Mouse (Mus musculus): ENCODE measurements around the gene Gjc1.

Gjc1 gene

GRCm38 (mm10) chr11:102819021-102819782 lies at the start of gene Gjc1:
Gene Gjc1, minus strand, starts transcription at chr11:102819700.
- no peak for DNase-seq (ENCODE audit: low spot score)

DNA sequence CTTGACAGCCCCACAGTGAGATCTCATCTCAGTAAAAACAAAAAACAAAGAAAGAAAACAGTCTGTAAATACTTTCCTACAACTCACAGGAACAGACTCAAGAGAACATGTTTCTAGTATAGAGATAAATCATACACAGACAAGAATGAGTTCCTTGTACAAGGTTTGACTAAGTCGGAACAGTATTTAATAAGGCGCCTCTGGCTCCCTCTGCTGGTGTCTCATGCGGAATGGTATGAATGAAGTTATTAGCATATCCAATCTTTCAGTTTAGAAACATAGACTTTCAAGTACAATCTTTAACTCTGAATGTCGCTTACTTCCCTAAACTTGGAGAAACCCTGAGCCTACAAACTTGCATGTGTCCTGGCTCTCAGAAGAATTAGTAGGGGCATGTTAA lies 44.8 kb upstream of the Gjc1 start:
- DNase-seq (ENCODE audit: low spot score) = peak; percentile 47

- DNase-seq (ENCODE audit: low spot score) = no peak
Observed at GRCm38 (mm10) chr11:102859933-102860332, 40.4 kb upstream of the Gjc1 start.

DNA sequence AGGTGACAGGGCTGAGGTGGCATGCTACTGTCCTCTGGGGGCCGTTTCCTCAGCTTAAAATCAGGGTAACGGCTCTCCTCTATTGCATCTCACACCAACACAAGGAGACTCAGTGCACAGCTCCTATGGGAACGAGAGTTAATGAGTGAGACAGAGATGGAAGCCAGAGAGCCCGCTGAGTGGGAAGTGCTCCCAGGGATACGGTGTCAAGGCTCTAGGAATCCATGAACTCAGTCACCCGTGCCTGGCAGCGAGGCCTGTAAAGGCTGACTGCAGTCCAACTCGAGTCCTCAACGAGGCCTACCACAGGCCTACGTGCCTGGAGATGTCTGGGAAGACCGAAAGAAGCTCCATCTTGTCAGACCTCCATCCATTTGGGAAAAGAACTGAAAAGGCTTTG lies 39.5 kb upstream of the Gjc1 start:
- DNase-seq (ENCODE audit: low spot score) = no peak

- no peak for DNase-seq (ENCODE audit: low spot score)
Observed at GRCm38 (mm10) chr11:102855941-102856340, 36.4 kb upstream of the Gjc1 start.

DNA sequence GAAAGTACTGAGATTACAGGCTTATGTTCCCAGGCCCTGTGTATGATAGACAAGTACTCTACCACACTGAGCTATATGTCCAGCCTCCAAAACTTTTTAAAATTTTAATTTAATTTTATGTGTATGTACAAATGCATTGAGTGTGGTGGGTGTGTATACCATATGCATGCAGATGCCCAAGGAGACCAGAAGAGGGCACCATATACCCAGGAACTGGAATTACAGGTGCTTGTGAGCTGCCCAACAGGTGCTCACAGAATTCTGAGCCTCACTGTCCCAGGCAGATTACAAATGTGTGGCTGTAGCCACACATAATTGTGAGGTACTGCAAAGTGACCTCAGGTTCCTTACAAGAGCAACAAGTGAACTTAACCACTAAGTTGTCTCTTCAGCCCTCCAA lies 34.3 kb upstream of the Gjc1 start:
- DNase-seq (ENCODE audit: low spot score) = peak; percentile 49

- DNase-seq (ENCODE audit: low spot score) = peak; percentile 13
Observed at GRCm38 (mm10) chr11:102851883-102852282, 32.4 kb upstream of the Gjc1 start.

DNA sequence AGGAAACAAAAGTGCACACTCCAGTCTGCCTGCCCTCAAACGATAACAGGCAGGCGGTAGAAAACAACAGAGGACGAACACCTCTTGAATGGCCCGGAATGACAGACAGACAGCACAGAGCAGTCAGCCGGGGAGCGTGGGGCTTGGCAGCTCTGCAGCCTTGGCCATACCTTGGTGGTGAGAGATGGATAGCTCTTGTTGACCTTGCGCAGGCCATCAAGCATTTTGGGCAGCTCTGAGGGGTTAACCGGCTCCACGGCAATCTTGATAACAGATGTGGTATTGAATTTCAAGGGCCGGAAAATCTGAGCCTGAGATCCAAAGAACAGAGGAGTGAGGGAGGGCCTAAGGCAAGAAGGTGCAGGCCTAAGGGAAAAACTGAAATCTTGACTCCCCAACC lies 26.4 kb upstream of the Gjc1 start:
- no peak for DNase-seq (ENCODE audit: low spot score)

DNA sequence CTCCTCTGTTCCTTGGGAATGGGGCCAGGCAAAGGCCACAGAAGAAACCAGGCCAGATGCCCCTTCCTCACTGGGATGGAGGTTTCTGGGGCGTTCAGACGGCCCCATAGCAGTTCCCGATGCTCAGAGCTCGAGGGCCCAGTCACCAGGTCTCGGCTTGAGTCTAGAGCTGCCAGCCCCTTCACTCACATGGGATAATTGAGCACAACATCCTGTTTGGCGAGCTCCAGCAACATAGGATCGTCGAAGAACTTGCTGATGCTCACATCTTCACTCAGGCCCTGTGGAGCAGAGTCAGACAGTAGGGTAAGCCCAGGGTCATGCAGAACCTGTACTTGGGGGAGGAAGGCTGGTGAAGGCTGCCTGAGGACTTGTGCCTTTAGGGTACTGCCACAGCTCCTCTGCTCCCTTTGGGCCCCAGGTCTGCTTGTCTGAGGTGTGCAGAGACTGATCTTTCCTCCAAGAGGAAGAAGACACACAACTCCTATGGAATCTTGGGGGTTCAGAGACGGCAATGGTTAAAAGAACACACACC lies 19.2 kb upstream of the Gjc1 start:
- no peak for DNase-seq (ENCODE audit: low spot score)

DNA sequence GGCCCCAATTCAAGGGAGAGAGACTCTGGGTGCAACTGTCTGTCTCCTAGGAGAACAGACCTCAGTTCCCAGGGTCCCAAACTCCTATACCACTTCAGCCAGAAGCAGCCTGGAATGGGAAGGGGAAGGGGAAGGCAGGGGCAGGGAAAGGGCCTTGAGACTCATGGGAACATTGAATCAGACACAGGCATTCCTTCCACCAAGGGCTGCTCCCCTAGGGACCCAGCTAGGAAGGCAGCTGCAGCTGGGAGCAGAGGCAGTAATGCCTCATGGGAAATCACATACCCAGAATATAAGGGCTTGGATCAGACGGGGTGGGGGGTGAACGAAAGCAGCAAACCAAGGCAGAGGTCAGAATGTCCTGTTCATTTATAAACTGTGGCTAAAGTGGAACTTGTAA lies 18.6 kb upstream of the Gjc1 start:
- DNase-seq (ENCODE audit: low spot score) = no peak

GRCm38 (mm10) chr11:102837385-102837784 lies 17.9 kb upstream of the Gjc1 start:
- DNase-seq (ENCODE audit: low spot score) = no peak

DNA sequence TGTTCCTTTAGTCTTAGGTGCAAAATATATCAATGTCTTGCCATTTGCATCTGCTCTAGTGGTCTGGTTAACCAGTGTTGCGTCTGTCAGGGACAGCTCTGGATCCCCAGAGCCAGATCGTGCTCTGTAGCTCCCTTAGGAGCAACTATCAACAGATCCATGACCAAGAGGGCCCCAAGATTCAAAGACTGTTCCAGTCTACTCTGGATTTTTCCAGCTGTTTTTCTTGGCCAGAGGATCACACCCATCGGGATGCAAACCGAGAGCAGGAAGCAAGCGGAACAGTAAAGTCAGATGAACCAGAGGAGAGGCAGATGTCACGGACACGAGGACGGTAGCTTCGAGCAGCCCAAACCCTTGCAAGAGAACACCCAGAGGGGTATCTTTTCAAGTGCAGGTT lies 16.6 kb upstream of the Gjc1 start:
- no peak for DNase-seq (ENCODE audit: low spot score)

DNA sequence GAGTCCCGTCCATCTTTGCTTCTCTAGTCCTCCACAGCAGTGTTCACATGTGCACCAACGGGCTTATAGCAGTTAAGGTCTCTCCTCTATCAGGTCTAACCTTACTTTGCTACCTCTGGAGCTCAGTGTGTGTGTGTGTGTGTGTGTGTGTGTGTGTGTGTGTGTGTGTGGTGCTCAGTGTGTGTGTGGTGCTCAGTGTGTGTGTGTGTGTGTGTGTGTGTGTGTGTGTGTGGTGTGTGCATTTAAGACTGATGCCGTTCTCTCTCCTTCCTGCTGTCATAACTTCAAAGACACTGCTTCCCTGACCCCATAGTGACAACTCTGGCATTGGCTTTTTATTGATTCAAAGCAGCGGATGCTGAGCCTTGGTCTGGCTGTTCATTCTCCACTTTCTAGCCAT lies 16.0 kb upstream of the Gjc1 start, which contains the start of gene Higd1b:
Higd1b (plus strand) TSS at position 301 of the 400 bp plus-strand sequence.
- DNase-seq (ENCODE audit: low spot score) = no peak

DNA sequence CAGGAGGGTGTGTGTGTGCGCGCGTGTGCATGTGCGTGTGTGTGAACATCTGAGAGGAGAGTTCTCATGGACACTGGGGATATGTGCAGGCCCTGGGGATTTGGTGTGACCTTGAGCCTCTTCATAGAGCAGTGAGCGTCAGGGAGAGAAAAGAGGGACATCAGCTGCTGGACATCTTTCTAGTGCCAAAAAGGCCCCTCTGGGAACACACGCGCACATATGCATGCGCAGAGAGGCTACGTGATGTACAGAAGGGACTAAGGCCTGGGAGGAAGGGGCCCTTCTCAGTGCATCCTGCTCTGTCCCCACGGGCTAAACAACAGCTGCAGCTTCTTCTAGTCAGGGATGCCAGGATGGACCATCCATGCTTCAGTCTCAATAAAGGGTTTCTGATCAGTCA lies 14.7 kb upstream of the Gjc1 start:
- no peak for DNase-seq (ENCODE audit: low spot score)

GRCm38 (mm10) chr11:102832700-102833297 lies 13.3 kb upstream of the Gjc1 start:
- DNase-seq (ENCODE audit: low spot score) = no peak

DNA sequence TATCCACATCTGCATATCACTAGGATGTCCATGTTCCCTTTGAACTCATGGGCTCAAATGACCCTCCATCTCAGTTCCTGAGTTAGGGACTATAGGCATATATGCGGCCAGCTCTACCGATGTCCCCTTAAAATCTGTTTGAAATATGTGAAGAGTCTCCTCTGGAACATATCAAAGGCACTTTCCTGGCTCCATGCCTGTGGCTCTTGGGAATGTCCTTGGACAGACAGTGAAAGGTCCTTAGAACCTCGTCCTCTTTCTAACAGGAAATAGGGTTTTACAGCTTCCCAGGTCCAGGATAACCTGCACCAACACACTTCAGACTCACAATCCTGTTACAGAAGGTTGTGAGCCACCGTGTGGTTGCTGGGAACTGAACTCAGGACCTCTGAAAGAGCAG lies 10.8 kb upstream of the Gjc1 start:
- DNase-seq (ENCODE audit: low spot score) = no peak

DNA sequence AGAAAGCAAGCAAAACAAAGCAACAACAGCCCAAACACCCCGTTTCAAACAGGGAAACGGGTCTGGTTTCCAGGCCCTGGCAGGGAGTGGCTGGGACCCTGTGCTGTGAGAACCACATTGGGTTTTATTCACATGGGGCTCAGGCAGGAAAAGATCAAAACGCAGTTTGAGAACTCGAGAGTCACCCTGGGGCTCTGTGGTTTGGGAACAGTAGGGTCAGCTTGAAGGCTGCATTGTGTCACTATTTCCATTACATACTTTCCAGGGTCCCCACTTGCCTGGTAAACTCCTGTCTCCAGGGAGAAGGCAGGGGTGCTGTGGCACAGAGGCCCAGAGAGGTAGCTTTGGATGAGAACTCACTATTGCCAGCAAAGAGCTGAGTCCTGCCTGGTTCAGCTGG lies 7.6 kb upstream of the Gjc1 start:
- no peak for DNase-seq (ENCODE audit: low spot score)

DNA sequence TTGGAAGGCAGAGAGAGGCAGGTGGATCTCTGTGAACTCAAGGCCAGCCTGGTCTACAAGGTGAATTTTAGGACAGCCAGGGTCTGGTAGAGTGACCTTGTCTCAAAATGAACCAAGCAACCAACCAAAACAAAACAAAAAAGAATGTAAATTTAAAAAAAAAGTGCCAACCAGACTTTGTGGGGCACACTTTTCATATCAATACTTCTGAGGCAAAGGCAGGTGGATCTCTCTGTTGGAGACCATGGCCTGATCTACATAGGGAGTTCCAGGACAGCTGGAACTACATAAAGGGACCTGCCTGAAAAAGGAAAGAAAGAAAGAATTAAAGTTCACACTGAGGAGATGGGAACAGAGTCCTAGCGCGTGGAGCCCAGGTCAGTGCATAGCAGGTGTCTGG lies 7.0 kb upstream of the Gjc1 start:
- no peak for DNase-seq (ENCODE audit: low spot score)

- DNase-seq (ENCODE audit: low spot score) = no peak
Observed at GRCm38 (mm10) chr11:102821231-102821630, 1.7 kb upstream of the Gjc1 start.

DNA sequence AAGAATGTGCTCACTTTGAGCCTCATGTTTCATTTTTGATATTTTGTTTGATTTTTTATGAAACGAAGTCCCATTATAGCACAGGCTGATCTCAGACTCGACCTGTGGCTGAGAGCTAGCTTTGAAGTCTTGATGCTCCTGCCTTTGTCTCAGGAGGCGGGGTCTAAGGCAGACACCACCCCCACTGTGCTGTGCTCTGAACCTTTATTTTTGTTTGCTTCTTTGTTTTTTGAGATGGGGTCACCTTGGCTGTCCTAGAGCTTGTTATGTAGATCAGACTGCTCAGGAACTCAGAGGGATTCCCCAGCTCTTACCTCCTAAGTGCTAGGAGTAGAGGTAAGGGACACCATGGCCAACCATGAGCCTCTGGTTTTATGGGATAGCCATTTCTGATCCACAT lies 932 bp upstream of the Gjc1 start:
- no peak for DNase-seq (ENCODE audit: low spot score)

GRCm38 (mm10) chr11:102819783-102820385 lies 384 bp upstream of the Gjc1 start:
- no peak for DNase-seq (ENCODE audit: low spot score)

DNA sequence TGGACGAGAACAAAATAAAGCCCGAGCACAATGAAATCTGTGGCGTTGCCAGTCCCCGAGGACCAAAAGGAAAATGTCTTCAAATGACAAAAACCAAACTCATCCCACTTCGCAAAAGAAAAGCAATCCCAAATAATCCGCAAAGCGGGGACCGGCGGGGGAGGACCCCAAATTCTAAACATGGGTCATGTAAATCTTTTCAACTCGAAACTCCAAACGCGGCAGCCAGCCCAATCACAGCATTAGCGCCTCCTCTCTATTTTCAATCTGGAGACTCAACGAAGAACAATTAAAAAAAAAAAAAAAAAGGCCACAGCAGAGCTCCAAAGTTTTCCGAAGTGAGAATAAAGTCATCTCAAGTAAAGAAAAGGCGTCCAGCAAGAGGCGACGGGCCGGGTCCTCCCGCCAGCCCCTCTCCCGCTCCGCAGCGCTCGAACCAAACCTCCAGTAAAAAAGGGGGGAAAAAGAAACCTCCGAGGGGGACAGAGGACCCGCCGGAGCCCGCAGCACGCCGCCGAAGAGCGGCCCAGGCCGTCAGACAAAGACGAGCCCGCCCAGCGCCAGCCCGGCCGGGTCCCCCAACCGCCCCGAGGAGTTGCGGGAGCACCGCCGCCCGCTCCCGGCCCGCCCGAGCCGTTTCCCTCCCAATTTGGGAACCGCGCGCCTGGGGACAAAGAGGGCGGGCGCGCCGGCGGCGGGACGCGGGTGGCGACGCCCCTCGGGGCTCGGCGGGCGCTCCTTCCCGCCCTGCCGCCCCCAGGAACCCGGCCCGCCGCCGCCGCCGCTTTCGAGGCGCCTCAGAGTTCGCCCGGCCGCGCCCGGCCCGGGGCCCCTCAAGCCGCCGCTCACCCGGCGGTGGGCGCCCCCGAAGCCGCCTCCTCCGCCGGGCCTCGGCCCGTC lies 1.1 kb downstream of the Gjc1 start:
- DNase-seq (ENCODE audit: low spot score) = no peak

All from c-Kit-positive CD71-positive TER-119-positive erythroid progenitor cells, embryonic 14.5 days (primary cell).